Mouse (Mus musculus) liver, postnatal 0 days (tissue): ENCODE measurements around the gene Dcaf7. TPM values are rescaled to one million over a fixed set of nuclear protein-coding genes. Genes with fewer than 3 reads are reported as not detected.
"Not testable (repeated sequence)": the region's sequence is repeated elsewhere in the genome, so short reads cannot be mapped to it uniquely, and the experiment has no call there.

Source experiments
- ATAC-seq: fragments of 200-750 bp; cut with Nextera tagmentation; 2 replicates; pipeline ENCODE4 v1.8.0; 2017; ENCODE audit warnings: mild to moderate bottlenecking, moderate library complexity
- DNase-seq: peaks from one replicate; pipeline ENCODE4 v3.0.0-alpha.2; 2016
- H3K27ac ChIP-seq: fragments of 300-500 bp; sonication (generic); 2 replicates; pipeline ENCODE4 v1.5.1; 2014; ENCODE audit warnings: antibody characterized with exemption, moderate library complexity, mild to moderate bottlenecking, low read depth
- H3K27me3 ChIP-seq: fragments of 300-500 bp; sonication (generic); 2 replicates; pipeline ENCODE4 v1.6.1; 2014; ENCODE audit warnings: low read length, control low read depth, mixed read lengths; ENCODE audit not compliant: insufficient read depth
- H3K36me3 ChIP-seq: fragments of 300-500 bp; sonication (generic); replicated peaks from 2 replicates; pipeline ENCODE4 v1.6.1; 2014; ENCODE audit warnings: mild to moderate bottlenecking, control low read depth, low read length, moderate library complexity, mixed read lengths; ENCODE audit not compliant: insufficient read depth
- H3K4me1 ChIP-seq: fragments of 300-500 bp; sonication (generic); 2 replicates; pipeline ENCODE4 v1.6.1; 2014; ENCODE audit warnings: antibody characterized with exemption, mild to moderate bottlenecking, control low read depth; ENCODE audit not compliant: insufficient read depth
- H3K4me2 ChIP-seq: fragments of 300-500 bp; sonication (generic); 2 replicates; pipeline ENCODE4 v1.6.1; 2014; ENCODE audit warnings: low read depth, mild to moderate bottlenecking, low read length, moderate library complexity, mixed read lengths
- H3K4me3 ChIP-seq: fragments of 300-500 bp; sonication (generic); 2 replicates; pipeline ENCODE4 v1.5.1; 2014; ENCODE audit warnings: low read depth, low read length
- H3K9ac ChIP-seq: fragments of 300-500 bp; sonication (generic); replicated peaks from 2 replicates; pipeline ENCODE4 v1.6.1; 2014; ENCODE audit warnings: mild to moderate bottlenecking, moderate library complexity
- H3K9me3 ChIP-seq: fragments of 300-500 bp; sonication (generic); 2 replicates; pipeline ENCODE4 v1.6.1; 2016; ENCODE audit warnings: mild to moderate bottlenecking, control low read depth, low read length, mixed read lengths
- CTCF ChIP-seq: sonication (generic); IDR thresholded peaks from 2 replicates; pipeline ENCODE4 v1.5.1; 2016; ENCODE audit warnings: antibody characterized with exemption, low read depth
- EP300 ChIP-seq: IDR thresholded peaks from 2 replicates; pipeline ENCODE4 v1.6.1; 2016; ENCODE audit warnings: antibody characterized with exemption, low read depth, mild to moderate bottlenecking
- WGBS: fragments of 180-500 bp; shearing (Covaris S2); extraction: QIAGEN DNeasy Blood & Tissue Kit; methylation state at CpG from one replicate; pipeline ENCODE4 v1.1.7; 2014; ENCODE audit not compliant: insufficient replicate concordance; 5-methylcytosine and 5-hydroxymethylcytosine counted together
- polyA plus RNA-seq: library from polyadenylated mRNA; unstranded; fragments of >200 nt; fragmentation: Nextera tagmentation; extraction: Ambion mirVana; gene quantifications from 2 replicates; pipeline ENCODE4 v1.2.1, GENCODE M21; 2015

The Dcaf7 gene
- polyA plus RNA-seq, 1 experiment from 2014 or later: 20.6 TPM

DNA sequence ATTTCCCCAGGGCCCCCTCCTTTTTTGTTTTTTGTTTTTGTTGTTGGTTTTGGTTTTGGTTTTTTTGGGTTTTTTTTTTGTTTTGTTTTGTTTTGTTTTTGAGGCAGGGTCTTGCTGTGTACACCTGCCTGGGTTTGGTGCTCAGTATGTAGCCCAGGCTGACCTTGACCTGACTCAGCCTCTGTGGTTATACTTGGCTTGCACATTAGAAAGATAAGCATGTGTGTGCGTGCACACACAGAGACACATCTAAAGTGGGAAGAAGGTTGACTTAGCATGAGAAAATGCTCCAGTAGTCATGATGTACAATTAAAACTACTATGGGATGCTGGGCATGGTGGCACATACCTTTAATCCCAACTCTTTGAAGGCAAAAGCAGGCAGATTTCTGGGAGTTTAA lies 23.9 kb downstream of the Dcaf7 start:
- no peak for DNase-seq
- Histone ChIP-seq H3K4me3 (no peak overlapping the region), H3K4me2 (no peak overlapping the region), H3K27ac (no peak overlapping the region), H3K9ac (no peak overlapping the region), H3K36me3 (peaks cover 34% of the 10 kb centered on the region), H3K27me3 (no peaks in the 10 kb centered on the region), H3K4me1 (peaks cover 15% of the 10 kb centered on the region), H3K9me3 (no peaks in the 10 kb centered on the region)
- WGBS: 47% methylated on average over 1 of the region's 1 CpGs
- no peak for ATAC-seq
- TF ChIP-seq EP300: no peak
- no peak for TF ChIP-seq CTCF

DNA sequence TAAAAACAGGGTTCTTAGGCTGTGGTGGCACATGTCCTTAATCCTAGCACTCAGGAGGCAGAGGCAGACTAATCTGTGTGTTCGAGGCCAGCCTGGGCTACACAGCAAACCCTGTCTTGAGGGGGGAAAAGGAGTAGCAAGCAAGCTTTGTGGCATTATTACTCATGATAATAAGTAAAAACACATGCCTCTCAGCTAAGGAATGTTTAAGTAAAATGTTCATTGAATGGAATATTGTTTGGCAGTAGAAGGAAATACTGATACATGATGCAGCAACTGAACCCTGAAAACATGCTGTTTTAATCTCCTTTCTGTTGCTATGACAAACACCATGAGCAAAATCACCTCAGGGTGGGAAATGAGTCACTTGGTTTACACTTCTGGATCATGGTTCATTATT lies 24.6 kb downstream of the Dcaf7 start:
- no peaks in the 10 kb centered on the region for H3K9me3 ChIP-seq
- H3K4me1 ChIP-seq: peaks cover 12% of the 10 kb centered on the region
- no peak overlapping the region for H3K4me2 ChIP-seq
- WGBS: 82% methylated on average over 1 of the region's 1 CpGs
- no peak overlapping the region for H3K4me3 ChIP-seq
- no peak overlapping the region for H3K27ac ChIP-seq
- no peak overlapping the region for H3K9ac ChIP-seq
- ATAC-seq (no peak), DNase-seq (no peak)
- TF ChIP-seq CTCF (no peak), EP300 (no peak)
- H3K27me3 ChIP-seq: no peaks in the 10 kb centered on the region
- peaks cover 29% of the 10 kb centered on the region for H3K36me3 ChIP-seq

DNA sequence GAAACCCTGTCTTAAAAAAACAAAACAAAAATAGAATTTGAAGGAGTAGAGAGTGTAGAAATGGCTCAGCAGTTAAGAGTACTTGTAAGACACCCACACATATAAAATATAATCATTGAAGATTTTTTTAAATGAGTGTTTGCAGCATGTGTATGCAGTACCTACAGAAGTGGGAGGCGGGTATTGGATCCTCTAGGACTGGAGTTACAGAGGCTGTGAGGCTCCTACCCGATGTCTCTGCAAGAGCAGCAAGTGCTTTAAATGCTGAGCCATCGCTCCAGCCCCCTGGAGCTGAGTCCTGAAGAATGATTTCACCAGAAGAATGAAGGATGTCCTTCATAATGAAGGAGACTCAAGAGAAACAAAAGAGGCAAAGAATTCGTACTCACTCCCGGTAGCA lies 27.1 kb downstream of the Dcaf7 start:
- H3K4me1 ChIP-seq: peaks cover 10% of the 10 kb centered on the region
- no peak overlapping the region for H3K9ac ChIP-seq
- H3K4me2 ChIP-seq: no peak overlapping the region
- H3K9me3 ChIP-seq: no peaks in the 10 kb centered on the region
- H3K27me3 ChIP-seq: no peaks in the 10 kb centered on the region
- no peak overlapping the region for H3K4me3 ChIP-seq
- no peak overlapping the region for H3K27ac ChIP-seq
- WGBS: 84% methylated on average over 5 of the region's 5 CpGs
- ATAC-seq (no peak), DNase-seq (no peak)
- H3K36me3 ChIP-seq: peaks cover 9% of the 10 kb centered on the region
- TF ChIP-seq EP300 (no peak), CTCF (no peak)

DNA sequence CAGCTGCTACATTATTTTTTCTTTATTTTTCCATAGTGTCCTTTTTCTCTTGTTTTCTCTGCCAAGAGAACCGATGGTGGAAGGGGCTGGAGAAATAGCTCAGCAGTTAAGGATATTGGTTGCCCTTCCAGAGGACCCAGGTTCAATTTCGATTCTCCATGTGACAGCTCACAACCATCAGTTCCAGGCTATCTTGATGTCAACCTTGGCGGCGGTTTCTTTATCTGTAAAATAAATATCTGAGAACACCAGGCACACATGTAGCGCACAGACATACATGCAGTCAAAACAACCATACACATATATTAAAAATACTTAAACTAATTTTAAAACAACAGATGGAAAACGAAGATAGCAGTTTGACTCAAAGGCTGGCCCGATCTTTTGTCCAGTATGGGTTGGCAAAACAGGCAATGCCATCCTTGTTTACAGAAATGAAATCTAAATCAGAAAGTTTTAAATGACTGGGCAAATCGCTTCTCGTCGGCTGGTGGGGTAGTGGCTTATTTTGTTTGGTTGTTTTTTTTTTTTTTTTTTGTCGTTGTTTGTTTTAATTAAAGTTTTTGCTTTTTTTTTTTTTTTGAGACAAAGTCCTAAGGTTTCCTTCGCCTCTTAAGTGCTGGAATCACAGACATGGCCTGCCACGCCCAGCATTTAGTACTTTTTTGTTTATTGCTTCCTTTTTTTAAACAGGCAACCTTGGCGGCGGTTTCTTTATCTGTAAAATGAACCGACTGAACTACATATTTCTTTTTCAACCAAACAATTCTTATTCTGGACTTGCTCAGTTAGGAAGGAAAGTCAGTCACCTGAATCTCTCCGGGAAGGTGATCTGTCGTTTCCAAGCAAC lies 28.6 kb downstream of the Dcaf7 start:
- no peaks in the 10 kb centered on the region for H3K36me3 ChIP-seq
- no peak overlapping the region; the same call in 1 of the 2 replicates for H3K9ac ChIP-seq
- DNase-seq (no peak), ATAC-seq (peak; percentile 14; the same call in 1 of the 2 replicates)
- no peak overlapping the region; the same call in 1 of the 2 replicates for H3K27ac ChIP-seq
- WGBS: 31% methylated on average over 18 of the region's 18 CpGs
- H3K27me3 ChIP-seq: no peaks in the 10 kb centered on the region
- H3K4me3 ChIP-seq: peak overlapping the region; percentile 71
- H3K4me2 ChIP-seq: peak overlapping the region; percentile 81
- H3K9me3 ChIP-seq: no peaks in the 10 kb centered on the region
- H3K4me1 ChIP-seq: peaks cover 10% of the 10 kb centered on the region
- TF ChIP-seq CTCF: no peak
- TF ChIP-seq EP300: peak; percentile 86

DNA sequence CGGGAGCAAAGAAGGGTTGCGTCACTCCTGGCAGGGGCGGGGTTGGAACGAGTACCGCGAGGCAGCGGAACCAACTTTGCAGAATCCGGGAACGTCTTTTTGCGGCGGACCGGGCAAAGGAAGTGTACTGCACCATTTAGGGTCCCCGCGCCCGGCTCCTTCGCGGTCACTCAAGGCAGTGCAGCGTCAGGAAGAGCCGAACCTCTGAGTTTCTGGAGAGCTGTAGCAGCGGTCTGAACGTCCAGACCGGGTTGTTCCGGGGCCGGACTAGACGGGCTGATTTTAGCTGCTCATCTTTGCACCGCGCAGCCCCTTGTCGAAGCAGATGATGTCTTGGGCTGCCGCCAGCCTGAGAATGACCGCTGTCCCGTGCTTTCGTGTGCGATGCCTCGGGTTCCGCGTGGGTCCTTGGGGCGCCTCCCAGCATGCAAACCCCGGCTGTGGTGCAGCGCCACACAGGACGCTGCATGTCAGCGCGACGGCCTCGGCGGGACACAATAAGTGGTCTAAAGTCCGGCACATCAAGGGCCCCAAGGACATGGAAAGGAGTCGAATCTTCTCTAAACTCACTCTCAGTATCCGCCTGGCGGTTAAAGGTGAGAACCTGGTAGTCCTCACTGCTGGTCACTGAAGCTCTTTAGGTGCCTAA lies 29.4 kb downstream of the Dcaf7 start, which contains the start of gene Taco1:
Gene Taco1, plus strand, starts transcription at position 139 of the 649 bp plus-strand sequence.
- WGBS: under 1% methylated on average over 48 of the region's 49 CpGs
- H3K27ac ChIP-seq: peak within 1 kb of the TSS; percentile 86
- peak; percentile 97 for DNase-seq
- H3K9me3 ChIP-seq: no peaks in the 10 kb centered on the region
- TF ChIP-seq CTCF (peak; percentile 31), EP300 (peak; percentile 56; the same call in 1 of the 2 replicates)
- peak; percentile 99 for ATAC-seq
- H3K9ac ChIP-seq: peak within 1 kb of the TSS; percentile 78
- peak within 1 kb of the TSS; percentile 81 for H3K4me2 ChIP-seq
- 0 out of 2 replicates have a peak, but pooled peaks cover 3% of the 10 kb centered on the region for H3K36me3 ChIP-seq
- H3K4me3 ChIP-seq: peak within 1 kb of the TSS; percentile 71
- H3K4me1 ChIP-seq: peaks cover 10% of the 10 kb centered on the region
- no peaks in the 10 kb centered on the region for H3K27me3 ChIP-seq

- peaks cover 10% of the 10 kb centered on the region for H3K4me1 ChIP-seq
- peak overlapping the region; percentile 81 for H3K4me2 ChIP-seq
- H3K9ac ChIP-seq: peak overlapping the region; percentile 78
- 11% methylated on average over 23 of the region's 23 CpGs for WGBS
- DNase-seq: peak; percentile 85
- H3K27me3 ChIP-seq, H3K9me3 ChIP-seq, H3K36me3 ChIP-seq, ATAC-seq: not testable (repeated sequence)
- H3K4me3 ChIP-seq: peak overlapping the region; percentile 71
- H3K27ac ChIP-seq: peak overlapping the region; percentile 86
Measured at GRCm38 (mm10) chr11:106066616-106067015, 29.9 kb downstream of the Dcaf7 start.
